Mouse (Mus musculus) ES-E14 (cell line): ENCODE measurements at regions not wholly inside any gene's neighbourhood (a gene's known extent, or its start where the extent isn't known, plus 50 kb on each side); places are given as distances from the start of the nearest gene placed in this dataset.
A peak's percentile ranks its signal among the peaks of the same experiment; 100 is the strongest.

Source experiments
- DNase-seq: peaks from one replicate; pipeline ENCODE4 v3.0.0-alpha.2; 2013; ENCODE audit warnings: low read depth, low spot score
- H3K27ac ChIP-seq: 2 replicates; pipeline ENCODE4 v1.5.1; 2012; ENCODE audit warnings: low read depth, mild to moderate bottlenecking, low read length, moderate library complexity, mixed read lengths; ENCODE audit not compliant: poor library complexity, insufficient read depth, severe bottlenecking
- H3K36me3 ChIP-seq: 2 replicates; pipeline ENCODE4 v1.6.1; 2012; ENCODE audit warnings: mild to moderate bottlenecking, low read length, moderate library complexity, mixed read lengths; ENCODE audit not compliant: control insufficient read depth, poor library complexity, insufficient read depth, severe bottlenecking
- H3K4me1 ChIP-seq, 2 experiments: fragments of 150-350 bp in 1 of 2; sonication (generic) in 1 of 2; 2 replicates each; pipeline ENCODE4 v1.6.1; 2012; ENCODE audit warnings: low read length in 2 of 2, mild to moderate bottlenecking in 1 of 2, mixed read lengths in 1 of 2; ENCODE audit not compliant: control insufficient read depth in 2 of 2, insufficient read depth in 2 of 2, poor library complexity in 1 of 2
- H3K4me3 ChIP-seq, 2 experiments: fragments of 150-350 bp in 1 of 2; sonication (generic) in 1 of 2; 2 replicates each; pipeline ENCODE4 v1.5.1; 2012; ENCODE audit warnings: low read length in 2 of 2, low read depth in 1 of 2, mild to moderate bottlenecking in 1 of 2, mixed read lengths in 1 of 2; ENCODE audit not compliant: insufficient read depth in 1 of 2, poor library complexity in 1 of 2, severe bottlenecking in 1 of 2
- H3K9ac ChIP-seq: 2 replicates; pipeline ENCODE4 v1.6.1; 2012; ENCODE audit warnings: low read depth, mild to moderate bottlenecking, low read length, mixed read lengths; ENCODE audit not compliant: poor library complexity, insufficient read depth, severe bottlenecking
- H3K9me3 ChIP-seq: fragments of 150-350 bp; sonication (generic); 2 replicates; pipeline ENCODE4 v1.6.1; 2012; ENCODE audit warnings: low read depth, mild to moderate bottlenecking, low read length; ENCODE audit not compliant: control insufficient read depth, insufficient read depth
- CHD2 ChIP-seq: IDR thresholded peaks from 2 replicates; pipeline ENCODE4 v1.6.1; 2014; ENCODE audit warnings: mild to moderate bottlenecking, low read depth, low read length, inconsistent platforms
- HCFC1 ChIP-seq: IDR thresholded peaks from 2 replicates; pipeline ENCODE4 v1.6.1; 2012; ENCODE audit warnings: low read length, inconsistent platforms, borderline replicate concordance; ENCODE audit not compliant: insufficient read depth
- MAFK ChIP-seq: IDR thresholded peaks from 2 replicates; pipeline ENCODE4 v1.6.1; 2014; ENCODE audit warnings: mild to moderate bottlenecking, low read depth, low read length, inconsistent platforms; ENCODE audit not compliant: insufficient read depth
- ZC3H11A ChIP-seq: IDR thresholded peaks from 2 replicates; pipeline ENCODE4 v1.6.1; 2012; ENCODE audit warnings: low read depth, mild to moderate bottlenecking, inconsistent platforms, low read length, borderline replicate concordance
- ZNF384 ChIP-seq: IDR thresholded peaks from 2 replicates; pipeline ENCODE4 v1.6.1; 2012; ENCODE audit warnings: low read depth, low read length, inconsistent platforms
- in situ Hi-C, 2 experiments: fragments of 600-800 bp; cut with MboI; formaldehyde crosslinking; loops; one replicate each; pipeline ENCODE4 v1.15.1; 2025; ENCODE audit warnings: low sequenced_read_pairs in 2 of 2, inconsistent platforms in 1 of 2; ENCODE audit not compliant: unreplicated experiment in 2 of 2

DNA sequence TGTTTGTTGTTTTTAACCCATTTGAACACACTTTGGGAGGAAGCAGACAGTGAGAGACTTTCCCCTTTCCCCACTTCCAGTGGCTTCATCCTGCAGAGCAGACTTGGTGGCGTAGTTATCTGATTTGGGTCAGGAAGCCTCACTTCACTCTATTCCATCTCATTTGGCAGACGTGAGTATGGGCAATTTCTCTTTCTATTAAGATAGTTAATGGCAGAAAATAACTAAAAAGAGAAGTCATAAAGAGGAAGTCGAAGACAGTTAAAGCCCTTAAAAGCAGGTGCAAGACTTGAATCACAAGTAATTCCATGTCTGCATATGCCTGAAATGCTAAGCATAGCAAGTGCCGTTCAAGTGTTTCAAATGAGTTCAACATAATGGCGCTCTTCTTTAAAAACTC, 97.0 kb upstream of the Gm527 start:
- Histone ChIP-seq H3K27ac (no peak overlapping the region), H3K36me3 (no peaks in the 10 kb centered on the region), H3K4me3 (no peak overlapping the region), H3K9me3 (no peaks in the 10 kb centered on the region), H3K4me1 (no peaks in the 10 kb centered on the region), H3K9ac (no peak overlapping the region)
- no peak for TF ChIP-seq ZNF384
- no peak for TF ChIP-seq ZC3H11A
- TF ChIP-seq MAFK, result no peak
- TF ChIP-seq CHD2, result no peak
- TF ChIP-seq HCFC1, result no peak
- DNase-seq, result no peak
- in situ Hi-C loops, result no loop called here

DNA sequence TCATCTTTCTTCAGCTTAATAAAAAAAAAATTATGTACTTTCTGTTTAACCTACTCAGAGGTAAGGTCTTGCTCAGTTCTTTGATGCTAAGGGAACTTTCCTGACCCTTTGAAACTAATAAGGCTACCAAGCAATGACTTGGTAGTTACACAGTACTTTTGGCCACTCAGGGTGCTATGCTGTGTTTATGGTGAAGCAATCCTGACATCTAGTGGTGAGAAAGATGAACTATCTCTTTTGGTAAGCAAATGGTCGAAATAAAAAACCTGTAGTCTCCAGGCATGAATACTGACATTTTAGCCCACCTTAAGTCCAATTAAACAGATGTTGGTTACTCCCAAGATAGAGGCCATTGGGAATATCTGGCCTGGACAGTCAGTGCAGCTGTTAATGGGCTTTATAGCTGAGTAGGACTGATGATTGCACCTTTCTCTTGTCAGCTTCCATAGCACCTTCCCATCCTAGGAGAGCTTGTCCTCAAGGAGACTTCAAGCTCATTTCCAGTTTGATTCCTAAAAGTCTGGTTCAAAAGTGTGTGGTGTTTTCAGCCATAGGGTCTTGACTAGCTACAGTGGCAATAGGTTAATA, 88.0 kb upstream of the Gm527 start:
- Histone ChIP-seq H3K9me3 (no peaks in the 10 kb centered on the region), H3K4me3 (no peak overlapping the region), H3K9ac (no peak overlapping the region), H3K27ac (no peak overlapping the region), H3K36me3 (no peaks in the 10 kb centered on the region), H3K4me1 (no peaks in the 10 kb centered on the region)
- DNase-seq, result peak; percentile 38
- TF ChIP-seq MAFK (no peak), ZC3H11A (peak; percentile 97)
- in situ Hi-C loops, result no loop called here

DNA sequence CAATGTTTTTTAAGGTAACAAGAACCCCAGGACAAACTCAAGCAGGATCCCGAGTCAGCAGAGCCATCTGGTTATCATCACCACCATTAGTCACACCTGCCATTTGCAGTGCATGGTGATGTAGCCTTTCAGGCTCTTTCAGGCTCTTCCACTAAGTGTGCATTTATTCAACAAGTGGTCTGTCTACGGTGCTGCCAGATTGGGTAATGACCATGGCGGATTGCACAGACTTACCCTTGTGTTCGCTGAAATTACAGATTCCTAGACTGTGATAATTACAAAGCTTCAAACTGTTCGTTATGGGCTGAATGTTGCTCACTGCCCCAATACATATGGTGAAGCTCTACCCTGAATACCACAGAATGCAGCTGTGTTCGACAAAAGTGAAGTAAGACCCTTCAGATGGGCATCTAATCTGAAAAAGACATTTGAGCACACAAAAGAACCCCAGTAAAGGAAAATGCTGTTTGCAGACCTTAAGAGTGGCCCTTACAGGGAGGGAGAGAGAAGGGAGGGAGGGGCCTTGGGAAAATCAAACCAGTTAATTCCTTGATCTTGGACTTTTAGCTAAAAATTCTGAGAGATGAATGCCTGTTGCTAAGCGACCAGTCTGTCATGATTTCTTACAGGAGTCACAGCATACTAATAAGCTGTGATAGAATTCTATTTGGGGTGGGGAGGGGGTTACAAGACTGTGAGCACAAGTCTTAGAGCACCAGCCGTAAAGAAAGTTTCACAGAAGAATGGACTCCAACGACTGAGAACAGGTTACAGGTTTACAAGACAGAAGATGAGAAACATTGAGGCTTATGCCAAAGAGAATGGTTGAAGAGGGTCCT, 85.2 kb upstream of the Gm527 start:
- no peak for TF ChIP-seq CHD2
- H3K9me3 ChIP-seq, result no peaks in the 10 kb centered on the region
- H3K27ac ChIP-seq, result no peak overlapping the region
- in situ Hi-C loops, result no loop called here
- DNase-seq, result no peak
- no peak overlapping the region for H3K4me3 ChIP-seq
- H3K4me1 ChIP-seq, result no peaks in the 10 kb centered on the region
- H3K36me3 ChIP-seq, result no peaks in the 10 kb centered on the region
- no peak overlapping the region for H3K9ac ChIP-seq

DNA sequence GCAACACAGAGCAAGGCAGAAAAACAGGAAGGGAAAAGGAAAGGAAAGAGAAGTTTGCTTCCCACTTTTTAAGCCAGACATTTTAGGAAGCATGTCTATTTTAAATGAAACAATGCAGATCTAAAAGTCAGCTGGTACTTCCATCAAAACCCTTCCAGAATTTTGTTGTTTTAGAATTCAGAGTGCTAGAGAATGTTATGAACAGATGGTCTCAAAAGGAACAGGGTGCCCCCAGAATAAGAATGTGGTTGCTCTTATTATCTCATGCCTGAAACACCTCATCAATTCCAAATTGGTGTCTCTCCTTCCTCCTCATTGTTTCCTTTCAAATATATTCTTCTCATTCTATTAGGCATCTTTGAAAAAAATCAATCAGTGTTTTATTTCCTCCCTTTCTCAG, 60.0 kb upstream of the Gm527 start:
- Histone ChIP-seq H3K27ac (no peak overlapping the region), H3K4me1 (no peaks in the 10 kb centered on the region), H3K9ac (no peak overlapping the region), H3K36me3 (no peaks in the 10 kb centered on the region), H3K4me3 (no peak overlapping the region), H3K9me3 (no peaks in the 10 kb centered on the region)
- TF ChIP-seq ZNF384 (no peak), CHD2 (no peak), HCFC1 (no peak), MAFK (no peak), ZC3H11A (no peak)
- in situ Hi-C loops, result no loop called here
- DNase-seq, result no peak
